14 mouse cellular contexts compared by ENCODE assay signal in the genomic region with DNA sequence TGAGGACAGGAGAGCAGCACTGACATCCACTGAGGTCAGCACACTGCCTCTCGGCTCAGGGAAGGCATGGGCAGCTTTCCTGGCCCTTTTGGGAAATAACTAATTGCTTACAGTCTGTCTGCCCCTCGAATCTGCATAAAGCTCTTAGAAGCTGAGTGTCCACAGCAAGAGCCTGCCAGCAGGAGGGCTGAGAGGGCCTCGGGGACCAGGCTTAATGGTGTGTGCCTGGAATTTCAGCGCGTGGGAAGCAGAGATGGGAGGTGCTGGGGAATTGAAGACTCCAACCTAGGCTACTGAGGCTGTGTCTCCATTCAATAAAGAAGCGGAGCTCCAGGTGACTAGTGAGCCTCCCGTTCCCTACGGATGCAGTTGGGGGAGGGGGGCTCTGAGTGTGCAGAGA. TPM values are rescaled to one million over a fixed set of nuclear protein-coding genes. Genes with fewer than 3 reads are reported as not detected.
DNase-seq lines count a peak whose midpoint lies in the region; ATAC-seq and TF ChIP-seq lines count a peak whose summit lies in the region.
"Had no signal": no experiment of that assay in that cellular context is flagged by ENCODE, and none has a peak within 500 bp of the region (broad histone marks: within the 10 kb centered on the region; RNA-seq: fewer than 3 reads in every experiment).

No protein-coding gene starts in this region.

- no peaks in the 10 kb centered on the region for H3K27me3 ChIP-seq in forebrain, embryonic 13.5 days
- H3K27me3 ChIP-seq in forebrain, embryonic 10.5 days (ENCODE audit: poor library complexity, severe bottlenecking), result no peaks in the 10 kb centered on the region
- no peaks in the 10 kb centered on the region for H3K27me3 ChIP-seq in midbrain, embryonic 12.5 days
- no peaks in the 10 kb centered on the region for H3K27me3 ChIP-seq in midbrain, embryonic 10.5 days (ENCODE audit: low read depth, poor library complexity, severe bottlenecking)
- H3K27me3 ChIP-seq in hindbrain, embryonic 11.5 days (ENCODE audit: control insufficient read depth, insufficient read depth, low read length), result no peaks in the 10 kb centered on the region
- no peaks in the 10 kb centered on the region for H3K27me3 ChIP-seq in midbrain, postnatal 0 days (ENCODE audit: insufficient read depth, low read length)
- H3K27me3 ChIP-seq: embryonic facial prominence, embryonic 15.5 days; limb, embryonic 13.5 days; lung, embryonic 15.5 days had no signal

- ATAC-seq in forebrain, embryonic 13.5 days, result no peak
- ATAC-seq in midbrain, embryonic 12.5 days (ENCODE audit: low FRiP score, low read depth), result no peak
- no peak for ATAC-seq in hindbrain, embryonic 11.5 days (ENCODE audit: low FRiP score)
- no peak for ATAC-seq in midbrain, postnatal 0 days (ENCODE audit: low FRiP score)

- 47% methylated on average over 8 of the region's 8 CpGs for WGBS in forebrain, embryonic 13.5 days
- 70% methylated on average over 8 of the region's 8 CpGs for WGBS in forebrain, embryonic 10.5 days
- WGBS in midbrain, embryonic 12.5 days, result 46% methylated on average over 8 of the region's 8 CpGs
- WGBS in midbrain, embryonic 10.5 days, result 75% methylated on average over 8 of the region's 8 CpGs
- 64% methylated on average over 8 of the region's 8 CpGs for WGBS in hindbrain, embryonic 11.5 days
- whole genome bisulfite sequencing in midbrain, postnatal 0 days, result 21% methylated on average over 8 of the region's 8 CpGs

- no peaks in the 10 kb centered on the region for H3K9me3 ChIP-seq in forebrain, embryonic 13.5 days (replicated peaks)
- no peaks in the 10 kb centered on the region for H3K9me3 ChIP-seq in forebrain, embryonic 10.5 days
- no peaks in the 10 kb centered on the region for H3K9me3 ChIP-seq in midbrain, embryonic 12.5 days
- H3K9me3 ChIP-seq in midbrain, embryonic 10.5 days (replicated peaks), result no peaks in the 10 kb centered on the region
- H3K9me3 ChIP-seq in hindbrain, embryonic 11.5 days (ENCODE audit: control insufficient read depth, low read length), result no peaks in the 10 kb centered on the region
- H3K9me3 ChIP-seq in midbrain, postnatal 0 days (ENCODE audit: low read length), result no peaks in the 10 kb centered on the region
- H3K9me3 ChIP-seq: embryonic facial prominence, embryonic 15.5 days; limb, embryonic 13.5 days; lung, embryonic 15.5 days had no signal

- peak overlapping the region; percentile 64 for H3K27ac ChIP-seq in forebrain, embryonic 13.5 days
- H3K27ac ChIP-seq in forebrain, embryonic 10.5 days, result no peak overlapping the region
- peak overlapping the region; percentile 69 for H3K27ac ChIP-seq in midbrain, embryonic 12.5 days (replicated peaks)
- H3K27ac ChIP-seq in midbrain, embryonic 10.5 days (replicated peaks), result no peak overlapping the region
- H3K27ac ChIP-seq in hindbrain, embryonic 11.5 days (ENCODE audit: low read depth, low read length), result peak overlapping the region; percentile 42
- H3K27ac ChIP-seq in midbrain, postnatal 0 days (ENCODE audit: low read depth, low read length), result peak overlapping the region; percentile 74
- H3K27ac ChIP-seq: embryonic facial prominence, embryonic 15.5 days; limb, embryonic 13.5 days; lung, embryonic 15.5 days had no signal

- peaks cover 44% of the 10 kb centered on the region for H3K4me1 ChIP-seq in forebrain, embryonic 13.5 days
- peaks cover 24% of the 10 kb centered on the region for H3K4me1 ChIP-seq in forebrain, embryonic 10.5 days
- H3K4me1 ChIP-seq in midbrain, embryonic 12.5 days, result peaks cover 45% of the 10 kb centered on the region
- H3K4me1 ChIP-seq in midbrain, embryonic 10.5 days, result peaks cover 36% of the 10 kb centered on the region
- H3K4me1 ChIP-seq in hindbrain, embryonic 11.5 days (replicated peaks; ENCODE audit: control insufficient read depth, insufficient read depth, low read length), result no peaks in the 10 kb centered on the region
- peaks cover 19% of the 10 kb centered on the region; the same call in 1 of the 2 replicates for H3K4me1 ChIP-seq in midbrain, postnatal 0 days (ENCODE audit: insufficient read depth, low read length)
- H3K4me1 ChIP-seq: embryonic facial prominence, embryonic 15.5 days had no signal

- 0 out of 2 replicates have a peak overlapping the region, but pooled peaks have one; percentile 1 for H3K4me3 ChIP-seq in forebrain, embryonic 13.5 days
- no peak overlapping the region for H3K4me3 ChIP-seq in forebrain, embryonic 10.5 days
- H3K4me3 ChIP-seq in midbrain, embryonic 12.5 days, result 0 out of 2 replicates have a peak overlapping the region, but pooled peaks have one; percentile 2
- H3K4me3 ChIP-seq in midbrain, embryonic 10.5 days, result no peak overlapping the region
- H3K4me3 ChIP-seq in hindbrain, embryonic 11.5 days (ENCODE audit: low read depth, low read length), result no peak overlapping the region
- H3K4me3 ChIP-seq in midbrain, postnatal 0 days (ENCODE audit: low read depth, low read length), result no peak overlapping the region
- H3K4me3 ChIP-seq: embryonic facial prominence, embryonic 15.5 days; limb, embryonic 13.5 days; lung, embryonic 15.5 days had no signal

- H3K36me3 ChIP-seq in forebrain, embryonic 13.5 days (ENCODE audit: poor library complexity, severe bottlenecking), result peaks cover 62% of the 10 kb centered on the region
- H3K36me3 ChIP-seq in forebrain, embryonic 10.5 days (replicated peaks), result peaks cover 72% of the 10 kb centered on the region
- peaks cover 61% of the 10 kb centered on the region for H3K36me3 ChIP-seq in midbrain, embryonic 12.5 days
- peaks cover 74% of the 10 kb centered on the region for H3K36me3 ChIP-seq in midbrain, embryonic 10.5 days
- peaks cover 20% of the 10 kb centered on the region for H3K36me3 ChIP-seq in hindbrain, embryonic 11.5 days (ENCODE audit: control insufficient read depth, insufficient read depth, low read length)
- H3K36me3 ChIP-seq in midbrain, postnatal 0 days (ENCODE audit: insufficient read depth, low read length), result peaks cover 32% of the 10 kb centered on the region

- no peak for DNase-seq in forebrain, embryonic 10.5 days (ENCODE audit: extremely low spot score, low spot score)
- DNase-seq in midbrain, embryonic 10.5 days (ENCODE audit: low spot score), result no peak
- no peak for DNase-seq in hindbrain, embryonic 11.5 days (ENCODE audit: low spot score)
- peak; percentile 47 for DNase-seq in midbrain, postnatal 0 days (ENCODE audit: low spot score)
- no peak for DNase-seq in cerebellum, adult 11-12 months
- no peak for DNase-seq in cerebellum, adult 8-10 months
- DNase-seq: adrenal gland, postnatal 36 days; cerebellum, adult 18-20 months; thymus, postnatal 36 days had no signal

- TF ChIP-seq CTCF in midbrain, postnatal 0 days (IDR thresholded peaks at IDR 0.05), result no peak

- peak overlapping the region; percentile 30; the same call in 1 of the 2 replicates for H3K9ac ChIP-seq in forebrain, embryonic 13.5 days
- H3K9ac ChIP-seq in midbrain, embryonic 12.5 days (replicated peaks), result no peak overlapping the region; the same call in 1 of the 2 replicates
- no peak overlapping the region for H3K9ac ChIP-seq in hindbrain, embryonic 11.5 days (ENCODE audit: low read depth, low read length)
- H3K9ac ChIP-seq in midbrain, postnatal 0 days (replicated peaks; ENCODE audit: low read length, poor library complexity, severe bottlenecking), result 0 out of 2 replicates have a peak overlapping the region, but pooled peaks have one; percentile 33
- H3K9ac ChIP-seq: embryonic facial prominence, embryonic 15.5 days; limb, embryonic 13.5 days; lung, embryonic 15.5 days had no signal

- H3K4me2 ChIP-seq in forebrain, embryonic 13.5 days, result peak overlapping the region; percentile 16
- no peak overlapping the region for H3K4me2 ChIP-seq in midbrain, embryonic 12.5 days (replicated peaks)
- no peak overlapping the region for H3K4me2 ChIP-seq in hindbrain, embryonic 11.5 days (replicated peaks; ENCODE audit: low read depth, low read length)
- no peak overlapping the region for H3K4me2 ChIP-seq in midbrain, postnatal 0 days (ENCODE audit: low read depth, low read length, poor library complexity, severe bottlenecking)
- H3K4me2 ChIP-seq: embryonic facial prominence, embryonic 15.5 days; limb, embryonic 13.5 days; lung, embryonic 15.5 days had no signal

RNA-seq across cellular contexts. Expression of gene Stmn1, which starts 6.1 kb away (rescaled TPM):
- polyA plus RNA-seq in forebrain, embryonic 13.5 days (2015; fragmentation: Nextera tagmentation; extraction: Ambion mirVana), result 6,579 and 6,954 TPM in 2 replicates
- 2,040 and 2,174 TPM in 2 replicates for polyA plus RNA-seq in forebrain, embryonic 10.5 days (2016; fragmentation: Nextera tagmentation; extraction: Ambion mirVana)
- polyA plus RNA-seq in midbrain, embryonic 12.5 days (2016; fragmentation: Nextera tagmentation; extraction: Ambion mirVana), result 4,918 and 5,057 TPM in 2 replicates
- 2,607 and 3,209 TPM in 2 replicates for polyA plus RNA-seq in midbrain, embryonic 10.5 days (2016; fragmentation: Nextera tagmentation; extraction: Ambion mirVana)
- 4,486 and 4,492 TPM in 2 replicates for polyA plus RNA-seq in hindbrain, embryonic 11.5 days (2014; fragmentation: Nextera tagmentation; extraction: Ambion mirVana)
- total RNA-seq in midbrain, postnatal 0 days (2014; rRNA removed), result 1,269 and 1,609 TPM in 2 replicates
- 6,261 and 6,359 TPM in 2 replicates for polyA plus RNA-seq in midbrain, postnatal 0 days (2015; fragmentation: Nextera tagmentation; extraction: Ambion mirVana)

RNA-seq across cellular contexts. Expression of gene Paqr7, which starts 22.3 kb away (rescaled TPM):
- 5.5 and 6.0 TPM in 2 replicates for polyA plus RNA-seq in forebrain, embryonic 13.5 days (2015; fragmentation: Nextera tagmentation; extraction: Ambion mirVana)
- polyA plus RNA-seq in forebrain, embryonic 10.5 days (2016; fragmentation: Nextera tagmentation; extraction: Ambion mirVana), result 2.7 and 3.1 TPM in 2 replicates
- polyA plus RNA-seq in midbrain, embryonic 12.5 days (2016; fragmentation: Nextera tagmentation; extraction: Ambion mirVana), result 4.8 and 6.4 TPM in 2 replicates
- 3.5 and 3.6 TPM in 2 replicates for polyA plus RNA-seq in midbrain, embryonic 10.5 days (2016; fragmentation: Nextera tagmentation; extraction: Ambion mirVana)
- polyA plus RNA-seq in hindbrain, embryonic 11.5 days (2014; fragmentation: Nextera tagmentation; extraction: Ambion mirVana), result 1.7 and 2.5 TPM in 2 replicates
- 69.2 and 97.8 TPM in 2 replicates for total RNA-seq in midbrain, postnatal 0 days (2014; rRNA removed)
- 38.9 and 41.3 TPM in 2 replicates for polyA plus RNA-seq in midbrain, postnatal 0 days (2015; fragmentation: Nextera tagmentation; extraction: Ambion mirVana)

RNA-seq across cellular contexts. Expression of gene Aunip, which starts 36.6 kb away (rescaled TPM):
- 10.6 and 11.9 TPM in 2 replicates for polyA plus RNA-seq in forebrain, embryonic 13.5 days (2015; fragmentation: Nextera tagmentation; extraction: Ambion mirVana)
- 30.3 and 32.8 TPM in 2 replicates for polyA plus RNA-seq in forebrain, embryonic 10.5 days (2016; fragmentation: Nextera tagmentation; extraction: Ambion mirVana)
- 11.2 and 11.5 TPM in 2 replicates for polyA plus RNA-seq in midbrain, embryonic 12.5 days (2016; fragmentation: Nextera tagmentation; extraction: Ambion mirVana)
- 25.5 and 28.6 TPM in 2 replicates for polyA plus RNA-seq in midbrain, embryonic 10.5 days (2016; fragmentation: Nextera tagmentation; extraction: Ambion mirVana)
- polyA plus RNA-seq in hindbrain, embryonic 11.5 days (2014; fragmentation: Nextera tagmentation; extraction: Ambion mirVana), result 4.4 and 6.1 TPM in 2 replicates
- total RNA-seq in midbrain, postnatal 0 days (2014; rRNA removed), result 1.5 and 2.0 TPM in 2 replicates
- 0.91 and 1.3 TPM in 2 replicates for polyA plus RNA-seq in midbrain, postnatal 0 days (2015; fragmentation: Nextera tagmentation; extraction: Ambion mirVana)

Comparison
In these comparisons a context has a peak if more than half of its experiments do, and no peak if none do; other contexts are left out.
1. H3K27ac ChIP-seq: peak in forebrain, embryonic 13.5 days (single experiment), midbrain, embryonic 12.5 days (single experiment), hindbrain, embryonic 11.5 days (single experiment) and midbrain, postnatal 0 days (single experiment); none in forebrain, embryonic 10.5 days (single experiment) and midbrain, embryonic 10.5 days (single experiment).
2. H3K4me3 ChIP-seq: peak in forebrain, embryonic 13.5 days (single experiment) and midbrain, embryonic 12.5 days (single experiment); none in forebrain, embryonic 10.5 days (single experiment), midbrain, embryonic 10.5 days (single experiment), hindbrain, embryonic 11.5 days (single experiment) and midbrain, postnatal 0 days (single experiment).
3. H3K9ac ChIP-seq: peak in forebrain, embryonic 13.5 days (single experiment) and midbrain, postnatal 0 days (single experiment); none in midbrain, embryonic 12.5 days (single experiment) and hindbrain, embryonic 11.5 days (single experiment).